Mouse (Mus musculus): Measurements from ENCODE around the gene Eif4e1b. TPM values are rescaled to one million over a fixed set of nuclear protein-coding genes. Genes with fewer than 3 reads are reported as not detected.

The Eif4e1b gene
- polyA plus RNA-seq, 1 experiment from 2014 or later, result not detected

DNA sequence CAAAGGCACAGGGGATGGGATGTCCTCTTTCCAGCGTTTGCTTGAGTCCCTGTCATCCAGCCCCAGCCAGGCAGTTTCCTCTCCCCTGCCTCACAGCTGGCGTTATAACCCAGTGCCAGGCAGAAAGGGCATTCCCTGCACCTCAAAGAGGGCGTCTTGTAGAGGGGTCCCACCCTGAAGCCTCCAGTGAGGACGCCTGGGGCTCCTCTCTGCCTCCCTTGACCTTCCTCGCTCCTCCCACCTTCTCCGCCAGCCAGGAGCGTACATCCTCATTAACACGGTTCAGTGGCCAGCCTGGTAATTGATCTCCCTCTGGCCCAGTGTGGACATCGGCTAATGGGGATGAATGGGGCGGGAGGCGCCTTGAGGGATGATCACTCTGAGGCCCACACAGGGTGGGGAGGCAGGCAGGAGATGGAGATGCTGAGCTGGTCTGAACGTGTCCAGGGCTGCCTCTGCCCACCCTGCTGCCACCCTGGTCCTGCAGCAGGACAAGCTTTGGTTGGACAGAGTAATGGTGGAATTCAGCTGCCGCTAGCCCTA is 22.7 kb downstream of the Eif4e1b start:
- no peaks in the 10 kb centered on the region for H3K36me3 ChIP-seq
- H3K4me3 ChIP-seq (replicated peaks), result no peak overlapping the region
- no peaks in the 10 kb centered on the region for H3K9me3 ChIP-seq
- peaks cover 28% of the 10 kb centered on the region for H3K27me3 ChIP-seq
- H3K27ac ChIP-seq, result no peak overlapping the region
- H3K9ac ChIP-seq (replicated peaks), result no peak overlapping the region
- no peak overlapping the region for H3K4me2 ChIP-seq
- no peak for ATAC-seq (ENCODE audit: insufficient number of reproducible peaks, insufficient read depth, low FRiP score, low TSS enrichment, low read depth)
- 31% methylated on average over 13 of the region's 13 CpGs for WGBS
- no peaks in the 10 kb centered on the region for H3K4me1 ChIP-seq (replicated peaks)

- H3K9ac ChIP-seq (replicated peaks), result no peak overlapping the region
- ATAC-seq (ENCODE audit: insufficient number of reproducible peaks, insufficient read depth, low FRiP score, low TSS enrichment, low read depth), result no peak
- H3K4me2 ChIP-seq, result no peak overlapping the region
- WGBS, result 56% methylated on average over 12 of the region's 12 CpGs
- H3K27me3 ChIP-seq, result peaks cover 28% of the 10 kb centered on the region
- H3K27ac ChIP-seq, result no peak overlapping the region
- H3K9me3 ChIP-seq, result no peaks in the 10 kb centered on the region
- H3K36me3 ChIP-seq, result no peaks in the 10 kb centered on the region
- H3K4me1 ChIP-seq (replicated peaks), result no peaks in the 10 kb centered on the region
- no peak overlapping the region for H3K4me3 ChIP-seq (replicated peaks)
These were observed 24.3 kb downstream of the Eif4e1b start for GRCm38 (mm10) chr13:54808067-54808466.

DNA sequence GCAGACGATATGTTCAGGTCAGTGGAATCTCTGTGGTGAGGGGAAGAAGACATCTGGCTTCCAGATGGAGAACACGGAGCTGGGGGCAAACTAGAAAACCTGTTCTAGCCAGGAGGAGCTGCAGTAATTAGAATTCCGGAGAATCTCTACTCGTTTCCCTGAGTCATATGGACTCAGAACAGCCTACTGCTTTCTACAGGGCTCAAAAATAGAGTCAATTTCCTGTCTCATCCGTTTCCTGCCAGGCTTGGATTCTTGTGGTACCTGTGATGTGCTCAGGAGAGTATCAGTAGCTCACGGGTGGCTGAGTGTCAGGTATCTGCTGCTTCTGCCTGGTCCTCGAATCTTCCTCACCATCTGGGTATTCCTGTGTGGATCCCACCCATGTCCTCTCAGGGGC is 27.7 kb downstream of the Eif4e1b start:
- Histone ChIP-seq H3K4me3 (replicated peaks) (no peak overlapping the region), H3K9me3 (no peaks in the 10 kb centered on the region), H3K27ac (no peak overlapping the region), H3K27me3 (peaks cover 4% of the 10 kb centered on the region), H3K9ac (replicated peaks) (no peak overlapping the region), H3K4me2 (no peak overlapping the region), H3K4me1 (replicated peaks) (no peaks in the 10 kb centered on the region), H3K36me3 (no peaks in the 10 kb centered on the region)
- 23% methylated on average over 7 of the region's 7 CpGs for WGBS
- ATAC-seq (ENCODE audit: insufficient number of reproducible peaks, insufficient read depth, low FRiP score, low TSS enrichment, low read depth), result no peak

DNA sequence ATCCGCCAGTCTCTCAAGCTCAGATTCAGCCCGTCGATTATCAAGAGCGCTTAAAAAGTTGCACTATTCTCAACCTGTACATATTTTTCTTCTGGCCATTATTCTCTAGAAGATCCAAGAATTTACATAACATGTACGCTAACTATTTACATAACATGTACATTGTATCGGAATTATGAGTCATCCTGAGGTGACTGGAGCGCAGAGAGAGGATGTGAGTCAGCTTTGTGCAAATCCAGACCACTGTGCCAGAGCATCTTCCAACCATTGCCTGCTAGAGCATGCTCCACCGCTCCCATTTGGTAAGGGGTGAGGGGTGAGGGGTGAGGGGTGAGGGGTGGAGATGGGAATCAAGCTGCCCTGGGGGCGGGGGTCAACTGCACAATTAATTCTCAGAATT is 29.6 kb downstream of the Eif4e1b start:
- no peaks in the 10 kb centered on the region for H3K9me3 ChIP-seq
- H3K27me3 ChIP-seq, result peaks cover 7% of the 10 kb centered on the region; the same call in 1 of the 2 replicates
- ATAC-seq (ENCODE audit: insufficient number of reproducible peaks, insufficient read depth, low FRiP score, low TSS enrichment, low read depth), result no peak
- H3K4me2 ChIP-seq, result no peak overlapping the region
- no peak overlapping the region for H3K27ac ChIP-seq
- no peak overlapping the region for H3K4me3 ChIP-seq (replicated peaks)
- H3K9ac ChIP-seq (replicated peaks), result no peak overlapping the region
- no peaks in the 10 kb centered on the region for H3K4me1 ChIP-seq (replicated peaks)
- H3K36me3 ChIP-seq, result no peaks in the 10 kb centered on the region
- WGBS, result 89% methylated on average over 9 of the region's 9 CpGs

DNA sequence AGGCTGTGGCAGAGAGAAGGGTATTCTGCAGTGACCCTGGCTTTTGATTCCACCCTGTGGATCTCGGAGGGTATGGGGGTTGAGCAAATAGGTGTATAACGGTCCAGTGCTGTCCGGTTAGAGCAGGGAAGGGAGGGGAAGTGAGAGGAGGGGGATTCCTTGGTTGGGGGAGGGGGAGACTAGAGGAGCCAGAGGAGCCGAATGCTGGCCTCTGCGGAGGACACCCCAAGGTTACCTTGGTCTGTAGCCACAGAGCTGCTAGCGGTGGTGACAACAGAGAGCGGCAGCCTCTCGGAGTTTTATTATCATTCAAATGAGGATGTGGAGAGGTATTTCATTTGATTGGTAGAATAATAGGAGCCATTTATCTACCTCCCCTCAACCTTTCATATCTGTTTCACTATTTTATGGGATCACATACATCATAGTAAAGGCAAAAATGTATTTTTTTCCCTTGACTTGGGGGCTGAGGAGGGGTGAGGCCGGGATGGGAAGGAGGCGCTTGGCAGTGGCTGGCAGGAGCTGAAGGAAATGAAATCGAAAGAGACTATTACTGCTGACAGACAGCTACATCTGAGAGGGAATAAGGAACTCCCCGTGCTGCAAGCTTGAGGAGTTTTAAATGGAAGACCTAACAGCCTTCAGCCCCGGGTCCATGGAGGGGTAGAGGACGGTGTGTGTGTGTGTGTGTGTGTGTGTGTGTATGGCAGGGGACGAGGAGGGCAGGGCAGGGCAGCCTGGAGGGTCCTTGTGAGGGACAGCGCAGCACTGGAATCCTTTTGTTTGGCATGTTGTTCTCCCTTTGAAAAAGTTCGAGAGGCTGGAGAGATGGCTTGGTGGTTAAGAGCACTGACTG is 34.8 kb downstream of the Eif4e1b start:
- Histone ChIP-seq H3K9me3 (no peaks in the 10 kb centered on the region), H3K4me2 (no peak overlapping the region), H3K4me1 (replicated peaks) (0 out of 2 replicates have a peak, but pooled peaks cover 5% of the 10 kb centered on the region), H3K27me3 (peaks cover 7% of the 10 kb centered on the region; the same call in 1 of the 2 replicates), H3K36me3 (no peaks in the 10 kb centered on the region), H3K9ac (replicated peaks) (no peak overlapping the region), H3K4me3 (replicated peaks) (no peak overlapping the region), H3K27ac (no peak overlapping the region)
- ATAC-seq (ENCODE audit: insufficient number of reproducible peaks, insufficient read depth, low FRiP score, low TSS enrichment, low read depth), result no peak
- WGBS, result 31% methylated on average over 17 of the region's 17 CpGs

DNA sequence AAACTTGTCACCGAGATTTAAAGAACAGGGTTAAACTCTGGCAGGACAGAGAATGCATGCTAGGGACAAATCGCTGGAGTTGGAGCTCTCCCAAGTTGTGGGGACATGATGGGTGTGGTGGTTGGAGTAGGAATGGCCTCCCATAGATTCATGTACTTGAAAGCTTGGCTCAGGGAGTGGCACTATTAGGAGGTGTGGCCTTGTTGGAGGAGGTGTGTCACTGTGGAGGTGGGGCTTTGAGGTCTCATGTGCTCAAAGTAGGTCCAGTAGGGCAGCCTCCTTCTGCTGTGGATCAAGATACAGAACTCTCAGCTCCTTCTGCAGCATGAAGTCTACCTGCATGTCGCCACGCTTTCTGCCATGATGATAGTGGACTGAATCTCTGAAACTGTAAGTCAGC is 37.3 kb downstream of the Eif4e1b start:
- WGBS, result 87% methylated on average over 4 of the region's 4 CpGs
- ATAC-seq (ENCODE audit: insufficient number of reproducible peaks, insufficient read depth, low FRiP score, low TSS enrichment, low read depth), result no peak

DNA sequence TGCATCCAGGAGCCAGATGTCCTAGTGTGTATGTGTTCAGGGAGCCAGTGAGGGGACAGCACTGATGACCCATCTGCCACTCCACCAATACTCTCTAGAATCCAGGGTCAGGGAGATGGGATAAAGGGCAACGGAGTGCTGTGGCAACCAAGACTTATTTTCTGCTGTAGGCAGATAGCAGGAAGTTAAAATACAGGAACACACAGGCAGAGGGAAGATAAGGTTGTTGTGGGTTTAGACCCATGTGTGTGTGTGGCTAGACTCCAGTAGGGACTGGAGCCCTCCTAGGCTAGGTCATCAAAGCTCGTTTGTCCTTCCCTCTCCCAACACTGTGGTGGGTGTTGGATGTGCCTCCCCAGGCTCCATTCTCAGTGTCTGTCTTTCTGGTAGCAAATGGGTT is 38.1 kb downstream of the Eif4e1b start:
- H3K9ac ChIP-seq (replicated peaks), result no peak overlapping the region
- H3K27me3 ChIP-seq, result peaks cover 21% of the 10 kb centered on the region
- no peaks in the 10 kb centered on the region for H3K36me3 ChIP-seq
- H3K9me3 ChIP-seq, result no peaks in the 10 kb centered on the region
- no peak overlapping the region for H3K4me2 ChIP-seq
- no peak for ATAC-seq (ENCODE audit: insufficient number of reproducible peaks, insufficient read depth, low FRiP score, low TSS enrichment, low read depth)
- H3K4me3 ChIP-seq (replicated peaks), result no peak overlapping the region
- no peak overlapping the region for H3K27ac ChIP-seq
- 87% methylated on average over 2 of the region's 2 CpGs for WGBS
- H3K4me1 ChIP-seq (replicated peaks), result peaks cover 14% of the 10 kb centered on the region; the same call in 1 of the 2 replicates

More for the DNA sequence above, 37.3 kb downstream of the Eif4e1b start:
- H3K4me1 ChIP-seq (replicated peaks), result peaks cover 14% of the 10 kb centered on the region; the same call in 1 of the 2 replicates
- H3K27me3 ChIP-seq, result peaks cover 21% of the 10 kb centered on the region
- no peaks in the 10 kb centered on the region for H3K9me3 ChIP-seq
- H3K9ac ChIP-seq (replicated peaks), result no peak overlapping the region
- H3K4me3 ChIP-seq (replicated peaks), result no peak overlapping the region
- H3K4me2 ChIP-seq, result no peak overlapping the region
- no peak overlapping the region for H3K27ac ChIP-seq
- H3K36me3 ChIP-seq, result no peaks in the 10 kb centered on the region

DNA sequence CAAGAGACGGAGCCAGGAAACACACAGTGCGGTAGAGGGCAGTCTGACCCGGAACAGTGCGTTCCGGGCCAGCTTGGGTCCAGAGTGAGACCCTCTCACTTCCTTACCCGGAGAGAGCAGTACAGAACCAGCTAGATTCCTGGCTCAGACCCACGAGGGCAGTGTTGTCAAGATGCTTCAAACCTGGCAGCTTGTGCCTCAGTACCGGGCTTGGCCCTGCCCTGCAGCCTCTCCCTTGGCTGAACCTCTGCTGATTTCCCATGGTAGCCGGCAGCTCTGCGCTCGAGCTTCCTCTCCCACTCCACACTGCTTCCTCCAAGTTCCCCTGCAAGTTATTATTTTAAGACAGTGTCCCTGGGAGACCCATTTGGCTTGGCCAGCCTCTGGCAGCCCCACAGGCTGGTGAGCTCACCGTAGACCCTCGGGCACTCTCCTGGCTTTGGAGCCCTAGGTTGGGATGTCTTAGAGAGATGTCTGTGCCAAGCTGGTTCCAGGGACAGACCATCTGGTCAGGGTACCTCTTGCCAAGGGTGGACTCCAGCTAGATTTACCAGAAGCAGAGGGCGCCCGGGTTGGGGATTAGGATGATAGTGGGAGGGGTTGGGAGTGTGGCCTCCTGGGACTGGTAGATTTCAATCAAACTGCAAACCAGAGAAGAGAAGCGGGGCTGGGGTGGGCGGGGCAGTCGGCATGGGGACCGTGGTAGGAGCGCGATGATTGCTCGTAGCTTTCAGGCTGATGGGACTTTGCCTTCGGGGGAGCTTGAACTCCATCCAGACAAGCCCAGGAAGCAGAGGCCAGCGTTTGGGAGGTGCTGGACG is 40.5 kb downstream of the Eif4e1b start:
- H3K4me2 ChIP-seq, result peak overlapping the region; percentile 40
- no peak for ATAC-seq (ENCODE audit: insufficient number of reproducible peaks, insufficient read depth, low FRiP score, low TSS enrichment, low read depth)
- no peak overlapping the region for H3K27ac ChIP-seq

DNA sequence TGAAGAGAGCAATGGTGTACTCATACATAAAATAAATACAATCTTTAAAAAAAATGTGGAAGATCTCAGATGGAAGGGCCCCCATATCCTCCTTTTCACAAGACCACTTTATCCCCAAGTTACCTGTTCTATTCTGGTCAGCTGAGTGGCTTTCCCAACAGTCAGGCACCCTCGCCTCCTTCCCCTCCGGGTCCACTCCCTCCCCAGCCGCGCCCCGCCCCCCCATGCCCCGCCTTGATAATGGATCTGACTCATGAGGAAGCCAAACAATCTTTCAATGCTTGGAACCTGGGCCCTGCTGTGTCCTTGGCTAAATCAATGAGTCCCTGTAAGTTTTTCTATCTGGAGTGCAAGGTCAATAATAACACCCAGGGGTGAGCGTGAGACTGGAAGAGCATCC is 44.2 kb downstream of the Eif4e1b start:
- no peak overlapping the region for H3K9ac ChIP-seq (replicated peaks)
- no peak for ATAC-seq (ENCODE audit: insufficient number of reproducible peaks, insufficient read depth, low FRiP score, low TSS enrichment, low read depth)
- no peak overlapping the region for H3K4me2 ChIP-seq
- H3K27me3 ChIP-seq, result peaks cover 17% of the 10 kb centered on the region
- H3K9me3 ChIP-seq, result no peaks in the 10 kb centered on the region
- H3K36me3 ChIP-seq, result no peaks in the 10 kb centered on the region
- peaks cover 10% of the 10 kb centered on the region; the same call in 1 of the 2 replicates for H3K4me1 ChIP-seq (replicated peaks)
- no peak overlapping the region for H3K27ac ChIP-seq
- H3K4me3 ChIP-seq (replicated peaks), result no peak overlapping the region
- WGBS, result 57% methylated on average over 7 of the region's 7 CpGs

More for the DNA sequence above, 40.5 kb downstream of the Eif4e1b start:
- peaks cover 17% of the 10 kb centered on the region for H3K27me3 ChIP-seq
- WGBS, result 23% methylated on average over 25 of the region's 25 CpGs
- no peaks in the 10 kb centered on the region for H3K9me3 ChIP-seq
- H3K36me3 ChIP-seq, result no peaks in the 10 kb centered on the region
- peaks cover 14% of the 10 kb centered on the region; the same call in 1 of the 2 replicates for H3K4me1 ChIP-seq (replicated peaks)
- H3K4me3 ChIP-seq (replicated peaks), result peak overlapping the region; percentile 7; the same call in 1 of the 2 replicates
- H3K9ac ChIP-seq (replicated peaks), result no peak overlapping the region

GRCm38 (mm10) chr13:54828508-54828907 is 44.7 kb downstream of the Eif4e1b start:
- Histone ChIP-seq H3K9ac (replicated peaks) (no peak overlapping the region), H3K9me3 (no peaks in the 10 kb centered on the region), H3K36me3 (no peaks in the 10 kb centered on the region), H3K27ac (no peak overlapping the region), H3K4me2 (no peak overlapping the region), H3K4me3 (replicated peaks) (no peak overlapping the region), H3K4me1 (replicated peaks) (peaks cover 10% of the 10 kb centered on the region; the same call in 1 of the 2 replicates), H3K27me3 (peaks cover 17% of the 10 kb centered on the region)
- 60% methylated on average over 6 of the region's 6 CpGs for WGBS
- ATAC-seq (ENCODE audit: insufficient number of reproducible peaks, insufficient read depth, low FRiP score, low TSS enrichment, low read depth), result no peak

DNA sequence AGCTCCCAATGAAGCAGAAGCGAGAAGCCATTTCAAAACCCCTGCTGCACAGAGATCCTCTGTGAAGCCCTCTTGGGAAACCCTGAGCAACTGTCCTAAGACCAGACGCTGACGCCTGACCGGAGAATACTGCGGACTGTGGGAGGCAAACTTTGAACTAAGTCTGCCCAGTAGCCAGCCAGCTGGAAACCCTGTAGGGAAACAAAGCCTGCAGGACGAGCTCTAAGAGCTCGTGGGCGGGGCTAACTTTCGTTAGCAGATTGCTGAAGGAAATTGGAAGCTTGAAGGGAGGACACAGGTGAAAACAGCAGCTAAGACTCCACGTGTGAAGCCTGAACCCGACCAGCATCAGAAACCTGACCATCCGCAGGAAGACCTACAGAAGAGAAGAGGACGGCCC is 45.7 kb downstream of the Eif4e1b start:
- Histone ChIP-seq H3K4me3 (replicated peaks) (no peak overlapping the region), H3K4me1 (replicated peaks) (peaks cover 5% of the 10 kb centered on the region; the same call in 1 of the 2 replicates), H3K27ac (no peak overlapping the region), H3K9ac (replicated peaks) (no peak overlapping the region), H3K9me3 (no peaks in the 10 kb centered on the region), H3K27me3 (peaks cover 10% of the 10 kb centered on the region), H3K36me3 (no peaks in the 10 kb centered on the region), H3K4me2 (peak overlapping the region; percentile 21; the same call in 1 of the 2 replicates)
- no peak for ATAC-seq (ENCODE audit: insufficient number of reproducible peaks, insufficient read depth, low FRiP score, low TSS enrichment, low read depth)
- 9% methylated on average over 13 of the region's 13 CpGs for WGBS

Measured in limb, embryonic 12.5 days (tissue).